In the genomic region with DNA sequence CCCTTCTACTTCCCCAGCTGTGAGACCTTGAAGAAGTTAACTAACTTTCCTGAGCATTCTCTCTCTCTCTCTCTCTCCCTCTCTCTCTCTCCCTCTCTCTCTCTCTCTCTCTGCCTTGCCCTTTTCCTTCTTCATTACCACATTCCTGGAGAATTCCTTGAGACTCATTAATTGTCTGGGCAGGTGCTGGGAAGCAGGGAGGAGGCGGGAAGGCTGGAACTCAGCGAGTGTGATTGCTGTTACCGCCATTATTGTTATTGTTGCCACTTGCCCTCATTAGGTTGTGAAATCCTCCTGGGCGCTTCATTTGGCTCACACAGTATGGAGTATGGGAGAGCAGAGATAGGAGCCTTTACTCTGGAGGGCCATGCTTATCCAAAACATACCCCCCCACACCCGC, we compare ENCODE assay signal across 9 mouse cellular contexts. TPM values are rescaled to one million over a fixed set of nuclear protein-coding genes. Genes with fewer than 3 reads are reported as not detected.
A peak's percentile ranks its signal among the peaks of the same experiment; 100 is the strongest.
DNase-seq lines count a peak whose midpoint lies in the region; ATAC-seq and TF ChIP-seq lines count a peak whose summit lies in the region.
"Had no signal": no experiment of that assay in that cellular context is flagged by ENCODE, and none has a peak within 500 bp of the region (broad histone marks: within the 10 kb centered on the region; RNA-seq: fewer than 3 reads in every experiment).

No protein-coding gene starts in this region.

- TF ChIP-seq CTCF in G1E (IDR thresholded peaks at IDR 0.05; ENCODE audit: low read depth, low read length) = no peak

- no peak overlapping the region for H3K9ac ChIP-seq in hindbrain, embryonic 13.5 days
- no peak overlapping the region for H3K9ac ChIP-seq in hindbrain, embryonic 11.5 days (ENCODE audit: low read depth, low read length)
- no peak overlapping the region for H3K9ac ChIP-seq in forebrain, embryonic 12.5 days
- H3K9ac ChIP-seq in liver, embryonic 16.5 days (ENCODE audit: low read depth, low read length) = no peak overlapping the region

- H3K4me1 ChIP-seq in hindbrain, embryonic 13.5 days (replicated peaks) = peaks cover 87% of the 10 kb centered on the region
- peaks cover 13% of the 10 kb centered on the region for H3K4me1 ChIP-seq in hindbrain, embryonic 11.5 days (replicated peaks; ENCODE audit: control insufficient read depth, insufficient read depth, low read length)
- peaks cover 96% of the 10 kb centered on the region for H3K4me1 ChIP-seq in G1E (ENCODE audit: insufficient read depth, low read depth, low read length)
- peaks cover 62% of the 10 kb centered on the region for H3K4me1 ChIP-seq in forebrain, embryonic 12.5 days
- peaks cover 65% of the 10 kb centered on the region for H3K4me1 ChIP-seq in liver, embryonic 16.5 days (ENCODE audit: control insufficient read depth, low read depth, low read length)

- H3K27ac ChIP-seq in hindbrain, embryonic 13.5 days = peak overlapping the region; percentile 77
- H3K27ac ChIP-seq in hindbrain, embryonic 11.5 days (ENCODE audit: low read depth, low read length) = no peak overlapping the region
- peak overlapping the region; percentile 73 for H3K27ac ChIP-seq in forebrain, embryonic 12.5 days
- H3K27ac ChIP-seq in liver, embryonic 16.5 days (ENCODE audit: low read length) = peak overlapping the region; percentile 96

- H3K36me3 ChIP-seq in hindbrain, embryonic 13.5 days = no peaks in the 10 kb centered on the region
- no peaks in the 10 kb centered on the region for H3K36me3 ChIP-seq in hindbrain, embryonic 11.5 days (ENCODE audit: control insufficient read depth, insufficient read depth, low read length)
- H3K36me3 ChIP-seq in G1E (replicated peaks) = peaks cover 44% of the 10 kb centered on the region
- H3K36me3 ChIP-seq in forebrain, embryonic 12.5 days (replicated peaks) = no peaks in the 10 kb centered on the region
- H3K36me3 ChIP-seq in liver, embryonic 16.5 days (ENCODE audit: control insufficient read depth, insufficient read depth) = no peaks in the 10 kb centered on the region

- 15% methylated on average over 5 of the region's 5 CpGs for WGBS in hindbrain, embryonic 13.5 days
- WGBS in hindbrain, embryonic 11.5 days = 26% methylated on average over 5 of the region's 5 CpGs
- 3% methylated on average over 4 of the region's 5 CpGs for WGBS in forebrain, embryonic 12.5 days
- WGBS in liver, embryonic 16.5 days (ENCODE audit: insufficient replicate concordance) = 10% methylated on average over 4 of the region's 5 CpGs

- no peaks in the 10 kb centered on the region for H3K27me3 ChIP-seq in hindbrain, embryonic 13.5 days
- H3K27me3 ChIP-seq in hindbrain, embryonic 11.5 days (ENCODE audit: control insufficient read depth, insufficient read depth, low read length) = no peaks in the 10 kb centered on the region
- no peaks in the 10 kb centered on the region for H3K27me3 ChIP-seq in G1E (ENCODE audit: insufficient read depth, low read length)
- 0 out of 2 replicates have a peak, but pooled peaks cover 9% of the 10 kb centered on the region for H3K27me3 ChIP-seq in forebrain, embryonic 12.5 days
- no peaks in the 10 kb centered on the region for H3K27me3 ChIP-seq in liver, embryonic 16.5 days (ENCODE audit: control insufficient read depth, insufficient read depth, low read depth, low read length)

- no peak for DNase-seq in hindbrain, embryonic 11.5 days (ENCODE audit: low spot score)
- no peak for DNase-seq in G1E (ENCODE audit: low spot score)
- no peak for DNase-seq in spleen, postnatal 10 days (ENCODE audit: low spot score in 2 of 2)
- DNase-seq in frontal cortex, adult 2 months (ENCODE audit: extremely low spot score in 1 of 2, low spot score in 1 of 2) = no peak
- no peak for DNase-seq in adrenal gland, postnatal 36 days
- DNase-seq: gastrocnemius, postnatal 36 days had no signal

- no peak for ATAC-seq in hindbrain, embryonic 13.5 days (ENCODE audit: low FRiP score)
- no peak for ATAC-seq in hindbrain, embryonic 11.5 days (ENCODE audit: low FRiP score)
- ATAC-seq in G1E (ENCODE audit: extremely low read depth, insufficient number of reproducible peaks, low FRiP score, poor library complexity, severe bottlenecking) = no peak
- peak; percentile 9; the same call in 1 of the 2 replicates for ATAC-seq in forebrain, embryonic 12.5 days (ENCODE audit: low FRiP score)
- peak; percentile 14 for ATAC-seq in liver, embryonic 16.5 days (ENCODE audit: low read depth)

- no peak overlapping the region for H3K4me3 ChIP-seq in hindbrain, embryonic 13.5 days
- H3K4me3 ChIP-seq in hindbrain, embryonic 11.5 days (ENCODE audit: low read depth, low read length) = no peak overlapping the region
- peak overlapping the region; percentile 20; the same call in 1 of the 2 replicates for H3K4me3 ChIP-seq in G1E (ENCODE audit: low read depth, low read length)
- H3K4me3 ChIP-seq in forebrain, embryonic 12.5 days (replicated peaks) = no peak overlapping the region
- H3K4me3 ChIP-seq in liver, embryonic 16.5 days (ENCODE audit: low read depth, low read length) = no peak overlapping the region

- no peaks in the 10 kb centered on the region for H3K9me3 ChIP-seq in hindbrain, embryonic 13.5 days
- no peaks in the 10 kb centered on the region for H3K9me3 ChIP-seq in hindbrain, embryonic 11.5 days (ENCODE audit: control insufficient read depth, low read length)
- H3K9me3 ChIP-seq in G1E (replicated peaks) = no peaks in the 10 kb centered on the region
- no peaks in the 10 kb centered on the region for H3K9me3 ChIP-seq in forebrain, embryonic 12.5 days
- no peaks in the 10 kb centered on the region for H3K9me3 ChIP-seq in liver, embryonic 16.5 days (replicated peaks; ENCODE audit: control insufficient read depth, low read length)

- H3K4me2 ChIP-seq in hindbrain, embryonic 13.5 days = peak overlapping the region; percentile 38; the same call in 1 of the 2 replicates
- H3K4me2 ChIP-seq in hindbrain, embryonic 11.5 days (replicated peaks; ENCODE audit: low read depth, low read length) = no peak overlapping the region
- peak overlapping the region; percentile 38; the same call in 1 of the 2 replicates for H3K4me2 ChIP-seq in forebrain, embryonic 12.5 days
- H3K4me2 ChIP-seq in liver, embryonic 16.5 days (ENCODE audit: low read depth, low read length) = peak overlapping the region; percentile 74; the same call in 1 of the 2 replicates

RNA-seq across cellular contexts. Expression of a gene that starts 8.6 kb away (rescaled TPM):
- 158 and 162 TPM in 2 replicates for polyA plus RNA-seq in hindbrain, embryonic 13.5 days (2015; fragmentation: Nextera tagmentation; extraction: Ambion mirVana)
- 138 and 160 TPM in 2 replicates for polyA plus RNA-seq in hindbrain, embryonic 11.5 days (2014; fragmentation: Nextera tagmentation; extraction: Ambion mirVana)
- total RNA-seq in G1E (2014; fragmentation: Nextera tagmentation) (339 and 345 TPM in 2 replicates), G1E (2017) (54.0 and 57.7 TPM in 2 replicates)
- 211 and 229 TPM in 2 replicates for polyA plus RNA-seq in G1E (2012)
- 180 and 222 TPM in 2 replicates for polyA plus RNA-seq in forebrain, embryonic 12.5 days (2016; fragmentation: Nextera tagmentation; extraction: Ambion mirVana)
- 45.0 and 50.6 TPM in 2 replicates for polyA plus RNA-seq in liver, embryonic 16.5 days (2015; fragmentation: Nextera tagmentation; extraction: Ambion mirVana)
- polyA plus RNA-seq in frontal cortex, adult 2 months (2012; rRNA removed) = 127 and 147 TPM in 2 replicates
- 10 to 100 TPM; 15.1 to 23.4 TPM for total RNA-seq in adrenal gland, postnatal 36 days (2021)

RNA-seq across cellular contexts. Expression of a gene that starts 34.3 kb away (rescaled TPM):
- polyA plus RNA-seq in hindbrain, embryonic 13.5 days (2015; fragmentation: Nextera tagmentation; extraction: Ambion mirVana) = 1.3 and 1.6 TPM in 2 replicates
- 2.5 and 4.7 TPM in 2 replicates for polyA plus RNA-seq in hindbrain, embryonic 11.5 days (2014; fragmentation: Nextera tagmentation; extraction: Ambion mirVana)
- total RNA-seq in G1E (2014; fragmentation: Nextera tagmentation) = not detected in 2 replicates
- 0.17 and 0.49 TPM in 2 replicates for total RNA-seq in G1E (2017)
- polyA plus RNA-seq in G1E (2012) = 0.10 and 0.12 TPM in 2 replicates
- 1.7 and 2.4 TPM in 2 replicates for polyA plus RNA-seq in forebrain, embryonic 12.5 days (2016; fragmentation: Nextera tagmentation; extraction: Ambion mirVana)
- polyA plus RNA-seq in liver, embryonic 16.5 days (2015; fragmentation: Nextera tagmentation; extraction: Ambion mirVana) = 8.3 and 9.1 TPM in 2 replicates
- 0.54 and 0.59 TPM in 2 replicates for polyA plus RNA-seq in frontal cortex, adult 2 months (2012; rRNA removed)
- total RNA-seq in adrenal gland, postnatal 36 days (2021) = 1 to 10 TPM; 3.2 to 3.7 TPM

RNA-seq across cellular contexts. Expression of a gene that starts 59.7 kb away (rescaled TPM):
- not detected in 2 replicates for polyA plus RNA-seq in hindbrain, embryonic 13.5 days (2015; fragmentation: Nextera tagmentation; extraction: Ambion mirVana)
- polyA plus RNA-seq in hindbrain, embryonic 11.5 days (2014; fragmentation: Nextera tagmentation; extraction: Ambion mirVana) = 0.14 TPM in 2 replicates
- 3.2 and 6.4 TPM in 2 replicates for total RNA-seq in G1E (2014; fragmentation: Nextera tagmentation)
- total RNA-seq in G1E (2017) = 0.76 and 0.87 TPM in 2 replicates
- 1.9 and 2.9 TPM in 2 replicates for polyA plus RNA-seq in G1E (2012)
- not detected in 2 replicates for polyA plus RNA-seq in forebrain, embryonic 12.5 days (2016; fragmentation: Nextera tagmentation; extraction: Ambion mirVana)
- 0.37 and 0.39 TPM in 2 replicates for polyA plus RNA-seq in liver, embryonic 16.5 days (2015; fragmentation: Nextera tagmentation; extraction: Ambion mirVana)
- polyA plus RNA-seq in frontal cortex, adult 2 months (2012; rRNA removed) = 0.04 and 0.06 TPM in 2 replicates
- 1 to 10 TPM in 1 of 2 experiments, under 1 TPM in 1; 0.33 to 1.3 TPM for total RNA-seq in adrenal gland, postnatal 36 days (2021)
- total RNA-seq: gastrocnemius, postnatal 36 days had no signal

Comparison
In these comparisons a context has a peak if more than half of its experiments do, and no peak if none do; other contexts are left out.
1. ATAC-seq: peak in forebrain, embryonic 12.5 days (single experiment) and liver, embryonic 16.5 days (single experiment); none in hindbrain, embryonic 13.5 days (single experiment), hindbrain, embryonic 11.5 days (single experiment) and G1E (single experiment).